Mouse (Mus musculus) WW6 (cell line): Measurements from ENCODE around the gene B3gnt8.
A peak's percentile ranks its signal among the peaks of the same experiment; 100 is the strongest.
"Not testable (repeated sequence)": the region's sequence is repeated elsewhere in the genome, so short reads cannot be mapped to it uniquely, and the experiment has no call there.

Source experiments
- DNase-seq: peaks from one replicate; pipeline ENCODE4 v3.0.0-alpha.2; 2013; ENCODE audit warnings: low read depth, low spot score

B3gnt8 gene

DNA sequence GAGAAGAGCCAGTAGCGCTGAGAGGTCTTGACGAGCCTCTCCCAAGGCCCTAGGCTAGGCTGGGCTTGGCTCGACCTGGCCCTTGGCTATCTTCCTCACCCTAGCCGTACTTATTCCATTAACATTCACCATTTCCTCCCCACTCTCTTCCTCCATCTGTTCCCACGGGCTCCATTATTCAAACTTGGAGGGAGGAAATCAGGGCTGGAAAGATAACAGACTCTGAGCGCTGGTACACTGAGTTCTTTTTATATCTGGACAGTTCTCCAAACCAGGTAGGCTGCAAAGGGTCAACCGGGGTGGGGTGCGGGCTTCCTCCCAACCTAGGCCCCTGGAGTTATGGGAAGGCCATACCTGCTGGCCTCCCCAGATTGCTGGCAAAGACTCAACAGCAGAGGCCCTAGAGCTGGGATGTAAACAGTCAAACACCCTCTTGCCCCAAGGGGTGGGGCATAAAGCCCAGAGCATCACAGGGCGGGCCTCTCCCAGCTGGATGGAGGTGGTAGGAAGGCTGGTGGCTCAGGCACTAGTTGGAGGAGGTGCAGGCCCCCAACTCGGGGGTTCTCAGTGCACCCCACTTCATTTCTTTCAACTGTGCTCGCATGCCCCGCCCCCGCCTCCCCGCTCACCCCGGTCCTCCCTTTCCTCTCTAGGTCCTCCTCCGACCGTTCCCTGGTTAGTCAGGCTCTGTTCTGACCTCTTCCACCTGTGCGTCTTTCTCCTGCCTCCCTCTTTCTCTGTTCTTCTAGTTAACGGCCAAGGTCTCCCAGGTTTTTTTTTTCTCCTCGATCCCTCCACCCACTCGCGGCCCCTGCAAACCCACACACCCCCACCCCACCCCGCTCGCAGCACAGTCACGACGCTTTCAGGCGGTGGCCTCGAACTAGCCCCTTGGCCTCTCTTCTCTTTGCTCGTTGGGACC lies at the start of gene B3gnt8:
Gene B3gnt8 (plus strand): TSS at position 146 of the 922 bp plus-strand sequence.
- DNase-seq, result no peak

DNA sequence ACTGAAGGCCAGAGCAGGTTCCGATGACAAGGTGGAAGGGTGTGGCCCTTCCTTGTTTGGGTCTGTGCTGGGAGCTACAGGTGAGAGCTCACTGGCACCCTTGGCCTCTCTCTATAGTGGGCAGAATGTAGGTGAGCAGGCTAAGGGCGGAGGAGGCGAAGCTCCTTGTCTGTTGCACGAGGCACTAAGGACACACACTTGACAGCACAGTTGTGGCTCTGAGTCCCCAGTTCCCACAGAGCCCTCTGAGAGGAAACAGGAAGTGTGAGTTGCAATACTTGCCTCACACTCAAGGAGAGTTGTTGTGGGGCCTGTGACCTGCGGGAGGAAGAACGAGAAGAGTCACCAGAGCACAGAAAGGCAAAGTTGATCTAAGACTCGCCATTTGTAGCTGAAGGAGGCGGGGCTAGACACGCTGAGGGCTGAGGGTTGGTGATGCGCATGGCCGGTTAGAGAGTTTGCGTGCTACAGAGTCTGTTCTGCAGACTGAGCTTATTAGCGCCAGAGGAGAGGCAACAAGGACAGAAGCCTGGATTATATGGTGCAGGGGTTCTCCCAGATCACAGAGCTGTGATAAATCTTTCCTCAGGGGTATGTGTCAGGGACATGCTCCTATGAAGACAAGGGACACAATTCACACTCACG lies 49.5 kb upstream of the B3gnt8 start:
- DNase-seq, result not testable (repeated sequence)

DNA sequence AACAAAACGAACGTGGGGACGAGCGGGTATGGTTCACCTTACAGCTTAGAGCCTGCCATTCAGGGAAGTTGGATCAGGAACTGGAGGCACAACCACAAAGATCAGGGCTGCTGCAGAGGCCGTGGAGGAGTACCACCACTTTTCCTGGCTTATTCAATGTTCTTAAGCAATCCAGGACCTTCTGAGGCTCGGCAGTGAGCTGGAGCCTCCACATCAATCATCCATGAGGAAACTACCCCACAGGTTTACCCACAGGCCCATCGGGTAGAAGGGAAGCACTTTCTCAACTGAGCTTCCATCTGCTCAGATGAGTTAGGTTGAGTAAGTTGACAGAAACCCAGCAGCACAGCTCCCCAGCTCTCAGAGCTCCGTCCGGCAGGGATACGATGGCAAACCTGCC lies 47.0 kb upstream of the B3gnt8 start:
- DNase-seq, result no peak

DNA sequence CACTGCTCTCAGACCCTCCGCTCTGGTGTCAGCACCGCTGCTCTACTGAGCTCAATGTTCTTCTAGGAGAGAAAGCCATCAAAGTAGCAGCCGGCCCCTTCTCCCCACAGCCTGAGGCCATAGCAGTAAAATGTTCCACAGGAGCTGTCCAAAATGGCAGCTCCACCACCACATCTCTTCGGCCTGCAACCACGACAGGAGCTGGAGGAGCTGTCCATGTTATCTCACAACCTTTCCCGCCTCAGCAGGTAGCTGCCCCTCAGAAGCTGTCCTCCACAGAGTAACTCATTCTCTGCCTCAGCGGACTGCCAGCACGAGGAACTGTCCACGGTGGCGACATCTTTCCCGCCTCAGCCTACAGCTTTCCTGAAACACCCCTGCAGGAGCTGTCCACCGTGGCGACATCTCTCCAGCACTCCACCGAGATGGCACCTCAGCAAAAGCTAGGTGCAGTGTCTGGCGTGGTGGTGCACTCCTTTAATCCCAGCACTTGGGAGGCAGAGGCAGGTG lies 44.1 kb upstream of the B3gnt8 start:
- no peak for DNase-seq

DNA sequence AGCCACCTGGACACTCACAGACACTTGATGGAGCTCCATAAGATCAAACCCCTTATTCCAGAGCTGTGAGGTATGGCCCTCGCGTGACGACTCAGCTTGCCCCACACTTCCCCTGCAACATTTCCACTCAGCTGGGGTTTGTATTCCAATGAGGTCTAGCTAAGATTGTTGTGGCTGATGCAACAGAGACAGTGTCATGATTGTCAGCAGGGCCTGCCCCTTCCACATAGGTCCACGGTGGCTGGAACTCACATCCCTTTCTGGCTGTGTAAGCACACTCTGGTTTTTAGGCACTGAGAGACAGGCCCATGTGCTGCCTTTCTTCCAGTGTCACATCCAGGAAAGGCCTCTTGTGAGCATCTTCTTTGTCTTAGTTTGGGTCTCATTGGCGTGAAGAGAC lies 41.8 kb upstream of the B3gnt8 start:
- DNase-seq, result no peak

DNA sequence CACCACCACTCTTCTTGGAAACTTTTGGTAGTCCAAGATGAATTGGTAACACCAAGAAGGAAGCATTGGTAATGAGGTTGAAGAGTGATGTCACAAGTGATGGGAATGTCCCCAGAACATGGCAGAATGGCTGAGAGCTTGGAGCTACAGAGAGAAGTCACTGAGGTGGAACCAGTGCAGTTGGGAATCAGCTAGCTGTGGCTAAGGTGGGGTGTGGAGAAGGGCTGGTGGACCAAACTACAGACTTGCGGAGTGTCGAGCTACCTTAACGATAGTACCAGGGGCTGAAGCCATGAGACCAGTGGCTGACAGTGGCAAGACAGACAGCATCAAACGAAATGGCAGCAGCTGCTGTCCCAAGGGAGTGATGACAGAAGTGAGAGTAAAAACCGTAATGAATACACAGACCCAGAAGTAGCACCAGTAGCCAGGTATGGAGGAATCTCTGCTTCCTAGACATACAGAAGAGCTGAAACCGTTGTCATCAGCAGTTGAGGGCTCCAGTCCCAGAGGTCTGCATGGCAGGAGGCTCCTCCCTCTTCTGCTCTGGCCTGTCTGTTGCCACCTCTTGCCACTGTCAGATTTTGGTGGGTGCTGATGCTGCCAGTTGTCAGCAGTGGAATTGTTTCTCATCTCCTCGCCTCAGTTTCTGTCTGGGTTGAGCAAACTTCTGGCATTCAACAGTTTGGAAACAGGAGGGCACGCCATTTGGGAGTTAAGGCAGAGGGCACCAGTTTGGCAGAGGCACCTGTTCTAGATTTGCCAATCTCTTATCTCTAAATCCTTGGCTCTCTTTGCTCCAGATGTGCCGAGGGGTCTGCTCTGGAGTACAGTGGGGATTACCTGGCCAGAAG lies 40.9 kb upstream of the B3gnt8 start:
- no peak for DNase-seq

DNA sequence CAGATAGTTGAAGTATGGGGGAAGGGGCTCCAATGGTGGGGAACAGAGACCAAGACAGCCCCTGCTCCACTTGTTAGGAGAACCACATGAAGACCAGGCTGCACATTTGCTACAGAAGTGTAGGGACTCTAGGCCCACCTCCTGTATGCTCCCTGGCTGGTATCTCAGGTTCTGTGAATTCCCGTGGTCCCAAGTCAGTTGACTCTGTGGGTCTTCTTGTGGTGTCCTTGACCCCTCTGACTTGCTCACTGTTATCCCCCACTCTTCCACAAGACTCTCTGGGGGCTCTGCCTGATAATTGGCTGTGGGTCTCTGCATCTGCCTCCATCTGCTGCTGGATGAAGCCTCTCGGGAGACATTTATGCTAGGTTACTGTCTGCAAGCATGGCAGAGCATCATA lies 35.2 kb upstream of the B3gnt8 start:
- DNase-seq, result no peak

DNA sequence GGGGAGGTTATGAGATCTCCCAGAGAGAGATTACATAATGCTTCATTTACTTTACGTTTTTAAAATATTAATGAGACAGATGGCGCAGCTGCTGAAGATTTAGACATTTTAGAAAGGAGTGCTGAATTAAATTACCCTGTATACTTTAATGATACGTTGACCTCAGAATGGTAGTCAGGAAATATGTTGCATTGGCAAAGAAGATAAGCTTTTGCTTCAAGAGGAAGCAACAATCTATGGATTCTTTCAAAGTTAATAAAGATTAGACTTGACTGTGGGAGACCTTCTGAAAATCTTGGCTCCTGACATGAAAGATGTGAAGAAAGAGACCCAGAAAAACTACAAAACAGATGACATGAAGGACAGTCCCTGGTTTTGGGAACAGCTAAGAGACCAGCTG lies 32.6 kb upstream of the B3gnt8 start:
- DNase-seq, result no peak

DNA sequence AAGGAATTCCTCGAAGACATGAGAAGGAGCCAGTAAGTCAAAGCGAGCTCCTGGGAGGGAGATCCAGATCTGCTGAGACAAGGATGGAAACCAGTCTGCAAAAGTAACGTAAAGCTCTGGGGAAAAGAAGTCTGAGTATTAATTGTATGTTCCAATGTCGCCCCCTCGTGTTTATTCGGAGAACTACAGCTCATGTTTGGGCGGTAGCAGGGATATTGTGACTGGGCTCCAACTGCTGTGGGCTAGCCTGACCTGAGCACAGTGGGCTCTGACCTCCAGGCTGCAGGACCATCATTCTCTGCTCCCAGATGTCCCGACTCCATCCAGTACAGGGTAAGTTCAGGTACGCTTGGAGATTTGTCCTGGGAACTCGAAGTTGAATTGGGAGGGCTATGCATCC lies 26.8 kb upstream of the B3gnt8 start:
- peak; percentile 58 for DNase-seq

DNA sequence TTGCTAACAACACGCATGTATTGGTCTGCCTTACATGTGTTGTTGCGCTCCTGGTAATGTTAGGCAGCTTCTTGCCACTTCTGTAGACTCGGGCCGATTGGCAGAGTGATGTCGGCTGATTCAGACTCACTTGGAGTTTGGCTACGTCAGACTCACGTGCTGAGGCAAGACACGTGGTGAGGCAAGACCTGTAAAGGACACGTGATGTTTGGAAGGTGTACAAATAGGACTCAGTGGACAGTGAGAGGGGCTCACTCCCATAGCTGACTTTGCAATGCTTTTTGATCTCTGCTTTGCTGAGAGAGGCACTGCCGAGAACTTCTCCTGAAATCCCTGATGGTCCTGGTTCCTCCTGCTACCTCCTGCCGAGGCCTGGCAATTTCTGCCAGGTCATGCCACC lies 25.8 kb upstream of the B3gnt8 start:
- DNase-seq, result no peak

DNA sequence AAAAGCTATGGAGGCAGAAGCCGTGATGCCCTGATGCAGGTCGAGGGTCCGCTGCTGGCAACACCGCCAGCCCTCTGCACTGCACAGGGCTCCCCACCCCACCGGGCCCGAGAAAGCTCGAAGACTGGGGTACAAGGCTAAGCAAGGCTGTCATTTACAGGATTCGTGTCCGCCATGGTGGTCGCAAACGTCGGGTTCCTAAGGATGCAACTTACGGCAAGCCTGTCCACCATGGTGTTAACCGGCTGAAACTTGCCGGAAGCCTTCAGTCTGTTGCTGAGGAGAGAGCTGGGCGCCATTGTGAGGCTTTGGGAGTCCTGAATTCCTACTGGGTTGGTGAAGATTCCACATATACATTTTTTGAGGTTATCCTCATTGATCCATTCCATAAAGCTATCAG lies 25.1 kb upstream of the B3gnt8 start:
- DNase-seq, result peak; percentile 33

DNA sequence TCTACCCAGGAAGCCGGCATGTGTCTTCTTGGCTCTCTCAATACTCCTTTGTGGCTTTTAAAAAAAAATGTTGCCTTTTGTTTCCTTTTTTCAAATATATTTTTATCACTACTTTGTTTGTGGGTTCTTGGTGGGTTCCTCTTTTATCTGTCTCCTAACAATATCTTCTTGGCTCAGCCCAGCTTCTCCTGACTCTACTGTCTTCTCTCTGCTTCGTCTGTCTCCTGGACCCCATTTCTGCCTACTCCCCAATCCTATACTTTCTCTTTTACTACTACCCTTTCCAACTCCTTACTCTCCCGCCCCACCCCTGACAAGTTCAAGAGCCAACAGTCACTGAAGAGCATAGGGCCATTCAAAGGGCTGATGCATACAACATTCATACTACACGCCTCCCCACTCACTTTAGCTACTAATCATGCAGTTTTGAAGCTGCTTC lies 19.8 kb upstream of the B3gnt8 start:
- DNase-seq, result no peak

DNA sequence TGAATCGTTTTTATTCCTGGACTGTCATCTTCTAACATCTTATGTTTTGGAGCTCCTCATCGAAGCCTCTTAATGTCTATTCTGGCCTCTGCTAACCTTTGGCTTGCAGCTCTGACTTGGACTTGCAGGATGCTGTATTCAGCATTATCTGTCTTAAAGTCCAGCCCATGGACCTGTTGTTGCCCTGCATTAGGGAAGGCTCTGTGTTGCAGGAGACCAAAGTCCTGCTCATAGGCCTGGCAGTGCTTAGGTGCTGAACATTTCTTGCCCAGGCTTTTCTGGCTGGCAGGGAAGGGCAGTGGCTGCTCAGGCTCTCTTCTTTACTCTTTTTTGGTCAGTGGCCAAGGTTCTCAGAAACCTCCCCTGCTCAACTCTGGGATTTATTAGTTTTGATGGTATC lies 19.3 kb upstream of the B3gnt8 start:
- DNase-seq, result no peak

DNA sequence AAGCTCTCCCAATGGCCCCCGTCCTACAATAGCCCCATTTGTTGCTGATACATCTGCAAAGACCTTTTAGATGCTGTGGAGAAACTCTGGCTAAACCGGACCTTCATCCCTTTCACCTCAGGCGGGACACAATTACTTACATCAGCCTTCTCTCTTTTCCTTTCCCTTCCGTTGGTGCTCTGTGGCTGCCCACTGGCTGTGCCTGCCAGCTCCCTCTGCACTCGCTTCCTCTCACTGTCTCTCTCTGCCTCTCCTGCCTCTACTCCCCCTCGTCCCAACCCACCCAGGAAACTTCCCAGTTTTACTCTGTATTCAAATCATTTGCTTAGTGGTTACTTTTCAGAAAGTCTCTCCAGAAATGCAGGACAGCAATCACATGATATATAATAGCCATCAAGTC lies 16.4 kb upstream of the B3gnt8 start:
- no peak for DNase-seq

DNA sequence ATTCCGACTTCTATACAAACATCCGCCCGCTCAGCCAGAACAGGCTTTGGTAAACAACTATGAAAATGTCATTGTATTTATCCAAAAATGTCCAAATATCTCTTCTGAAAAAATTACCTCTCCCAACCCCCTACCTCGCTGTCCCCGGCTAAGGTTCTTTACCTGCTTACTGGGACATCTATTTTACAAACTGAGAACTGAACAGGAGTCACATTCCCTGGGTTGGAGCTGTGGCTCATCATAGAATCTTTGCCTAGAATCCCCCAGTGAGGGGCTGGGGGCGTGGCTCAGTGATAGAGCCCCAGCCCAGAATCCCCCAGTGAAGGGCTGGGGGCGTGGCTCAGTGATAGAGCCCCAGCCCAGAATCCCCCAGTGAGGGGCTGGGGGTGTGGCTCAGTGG lies 15.0 kb upstream of the B3gnt8 start:
- no peak for DNase-seq

DNA sequence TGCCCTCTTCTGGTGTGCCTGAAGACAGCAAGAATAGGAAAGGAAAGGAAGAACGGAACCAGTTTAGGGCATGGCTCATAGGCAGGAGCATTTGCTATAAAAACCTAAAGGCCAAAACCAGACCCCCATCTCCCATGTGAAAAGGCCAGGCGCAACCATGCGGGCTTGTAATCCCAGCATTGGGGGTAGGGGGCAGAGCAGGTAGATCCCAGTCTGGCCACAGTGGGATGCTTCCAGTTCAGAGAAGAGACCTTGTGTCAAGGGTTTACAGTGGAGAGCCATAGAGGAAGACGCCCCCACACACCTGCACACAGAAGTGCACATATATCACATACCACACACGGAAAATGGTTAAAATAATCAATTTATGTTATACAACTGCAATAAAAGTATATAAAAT lies 12.4 kb upstream of the B3gnt8 start:
- no peak for DNase-seq

DNA sequence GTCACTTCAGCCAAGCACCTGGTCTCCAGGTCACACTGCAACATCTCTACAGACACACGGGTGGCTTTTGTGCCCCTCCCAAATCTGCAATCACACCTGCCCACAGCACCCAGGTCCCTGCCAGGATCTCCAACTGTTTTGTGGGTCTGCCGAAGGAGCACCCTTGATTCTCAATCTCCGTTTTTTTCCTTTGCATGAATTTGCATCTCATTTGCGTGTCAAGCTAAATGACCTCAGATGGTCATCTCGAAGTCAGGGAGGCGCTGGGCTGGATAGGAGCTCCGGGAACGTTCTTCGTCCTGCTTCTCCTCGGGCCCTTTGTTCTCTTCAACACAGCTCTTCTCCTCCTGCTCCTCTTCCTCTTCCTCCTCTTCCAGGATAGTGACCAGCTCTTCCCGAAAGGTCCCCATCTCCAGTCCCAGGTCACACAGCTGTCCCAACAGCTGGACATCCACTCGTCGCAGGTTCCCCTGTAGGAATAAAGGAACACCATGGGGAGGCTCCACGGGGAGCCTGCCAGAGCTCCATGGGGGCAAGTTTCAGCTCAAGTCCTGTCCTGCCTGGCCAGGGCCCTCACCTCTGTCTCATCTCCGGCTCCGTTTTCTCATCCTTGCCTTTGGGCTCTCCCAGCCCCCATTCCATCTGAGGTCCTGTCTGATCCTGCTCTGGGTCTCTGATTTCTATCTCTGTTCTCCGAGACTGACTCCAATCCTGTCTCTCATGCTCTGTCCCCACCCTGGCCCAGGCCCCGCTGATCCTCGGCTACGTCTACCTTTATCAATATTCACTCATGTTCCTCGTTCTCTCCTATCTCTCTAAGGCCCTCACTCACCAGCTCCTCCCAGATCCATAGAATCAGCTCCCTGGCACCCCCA lies 11.4 kb upstream of the B3gnt8 start:
- DNase-seq, result no peak

DNA sequence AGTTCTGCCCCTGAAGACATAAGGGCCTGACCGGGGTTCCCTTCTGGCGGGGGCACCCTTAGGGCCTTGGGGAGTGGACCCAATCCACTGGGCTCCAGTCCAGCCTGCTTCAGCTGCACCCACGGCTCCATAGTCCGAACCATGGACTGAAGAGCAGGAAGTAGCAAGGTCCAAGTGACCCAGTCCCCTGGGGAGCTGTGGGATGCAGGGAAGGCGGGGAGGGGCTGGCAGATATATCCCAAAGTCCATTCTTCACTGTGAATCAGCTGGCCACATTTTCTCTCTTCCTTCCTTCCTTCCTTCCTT lies 10.8 kb upstream of the B3gnt8 start, which contains the start of gene Erich4:
Gene Erich4 (minus strand): TSS at position 187 of the 306 bp plus-strand sequence.
- DNase-seq, result no peak

DNA sequence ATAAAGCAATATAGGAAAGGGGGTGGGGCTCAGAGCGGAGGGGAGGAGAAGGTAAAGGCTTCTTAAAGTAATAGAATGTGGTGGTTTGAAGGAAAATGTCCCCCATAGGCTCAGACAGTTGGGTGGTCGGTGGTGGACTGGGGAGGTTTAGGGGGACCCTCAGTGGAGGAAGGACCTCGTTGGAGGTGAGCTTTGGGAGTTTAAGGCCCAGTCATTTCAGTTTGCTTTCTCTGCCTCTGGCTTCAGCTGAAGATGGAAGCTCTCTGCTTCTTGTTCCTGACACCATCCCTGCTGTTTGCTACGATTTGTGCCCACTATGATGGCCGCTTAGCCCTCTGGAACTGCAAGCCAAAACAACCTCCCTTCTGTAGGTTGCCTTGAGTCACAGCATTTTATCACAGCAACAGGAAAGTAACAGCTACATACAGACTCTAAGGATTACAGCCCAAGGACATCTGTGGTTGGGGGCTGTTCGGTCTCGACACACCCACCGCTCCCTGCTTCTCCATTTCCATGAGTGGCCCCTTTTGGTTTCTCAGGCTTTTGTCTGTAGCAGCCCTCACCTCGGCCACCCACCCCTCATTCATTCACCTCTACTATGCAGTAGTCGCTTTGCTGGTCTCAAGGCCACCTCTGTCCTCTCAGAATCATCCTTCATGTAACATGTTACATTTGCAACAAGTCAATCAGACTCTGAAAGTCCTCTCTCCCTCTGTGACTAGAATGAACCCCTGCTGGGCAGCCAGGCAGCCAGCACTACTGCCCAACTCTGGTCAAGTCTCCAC lies 8.9 kb upstream of the B3gnt8 start:
- DNase-seq, result no peak
